Comparison of ENCODE assay signal across 13 mouse cellular contexts in genomic region chr12:45670246-45670873, GRCm38 (mm10).
DNase-seq lines count a peak whose midpoint lies in the region; ATAC-seq lines count a peak whose summit lies in the region.
"Had no signal": no experiment of that assay in that cellular context is flagged by ENCODE, and none has a peak within 500 bp of the region (broad histone marks: within the 10 kb centered on the region; RNA-seq: fewer than 3 reads in every experiment).

No protein-coding gene starts in this region.

- peak; percentile 2 for DNase-seq in right cerebral cortex, postnatal 4 days
- no peak for DNase-seq in right cerebral cortex, postnatal 36 days (ENCODE audit: low spot score in 2 of 2)
- DNase-seq in hindbrain, embryonic 14.5 days (ENCODE audit: low spot score), result peak; percentile 32
- no peak for DNase-seq in cerebellum, adult 9-11 months
- DNase-seq in ovary, postnatal 36 days (ENCODE audit: low spot score), result no peak
- DNase-seq: adrenal gland, adult 8-10 months; gastrocnemius, adult 2 months; lung, adult 2 months; right cerebral cortex, postnatal 25 days had no signal

- 54% methylated on average over 6 of the region's 6 CpGs for WGBS in hindbrain, embryonic 14.5 days
- WGBS in midbrain, embryonic 12.5 days, result 82% methylated on average over 6 of the region's 6 CpGs

- H3K9ac ChIP-seq in hindbrain, embryonic 14.5 days, result peak overlapping the region; percentile 50
- no peak overlapping the region for H3K9ac ChIP-seq in midbrain, embryonic 12.5 days (replicated peaks)
- H3K9ac ChIP-seq: heart, embryonic 15.5 days had no signal

- ATAC-seq in hindbrain, embryonic 14.5 days (ENCODE audit: low FRiP score), result peak; percentile 81
- ATAC-seq in midbrain, embryonic 12.5 days (ENCODE audit: low FRiP score, low read depth), result peak; percentile 60
- ATAC-seq in CD4-positive, CD25-positive, alpha-beta regulatory T cell, adult 4 months, result no peak
- ATAC-seq: intestine, embryonic 16.5 days had no signal

- no peaks in the 10 kb centered on the region for H3K36me3 ChIP-seq in hindbrain, embryonic 14.5 days (replicated peaks; ENCODE audit: control insufficient read depth, insufficient read depth)
- no peaks in the 10 kb centered on the region for H3K36me3 ChIP-seq in midbrain, embryonic 12.5 days
- H3K36me3 ChIP-seq: heart, embryonic 15.5 days had no signal

- no peaks in the 10 kb centered on the region for H3K9me3 ChIP-seq in hindbrain, embryonic 14.5 days (ENCODE audit: control insufficient read depth, low read length)
- H3K9me3 ChIP-seq in midbrain, embryonic 12.5 days, result no peaks in the 10 kb centered on the region
- H3K9me3 ChIP-seq: heart, embryonic 15.5 days had no signal

- peaks cover 25% of the 10 kb centered on the region for H3K4me1 ChIP-seq in hindbrain, embryonic 14.5 days (replicated peaks; ENCODE audit: control insufficient read depth, insufficient read depth, low read length)
- H3K4me1 ChIP-seq in midbrain, embryonic 12.5 days, result peaks cover 16% of the 10 kb centered on the region; the same call in 1 of the 2 replicates
- H3K4me1 ChIP-seq: heart, embryonic 15.5 days had no signal

- H3K27me3 ChIP-seq in hindbrain, embryonic 14.5 days (ENCODE audit: control insufficient read depth, insufficient read depth, low read length), result no peaks in the 10 kb centered on the region
- H3K27me3 ChIP-seq in midbrain, embryonic 12.5 days, result no peaks in the 10 kb centered on the region
- H3K27me3 ChIP-seq: heart, embryonic 15.5 days had no signal

- H3K27ac ChIP-seq in hindbrain, embryonic 14.5 days, result peak overlapping the region; percentile 90
- H3K27ac ChIP-seq in midbrain, embryonic 12.5 days (replicated peaks), result peak overlapping the region; percentile 54; the same call in 1 of the 2 replicates
- H3K27ac ChIP-seq: gastrocnemius, adult 2 months; heart, embryonic 15.5 days had no signal

- H3K4me3 ChIP-seq in hindbrain, embryonic 14.5 days (replicated peaks; ENCODE audit: low read length), result no peak overlapping the region
- no peak overlapping the region for H3K4me3 ChIP-seq in midbrain, embryonic 12.5 days
- H3K4me3 ChIP-seq: gastrocnemius, adult 2 months; heart, embryonic 15.5 days had no signal

- peak overlapping the region; percentile 12 for H3K4me2 ChIP-seq in hindbrain, embryonic 14.5 days (replicated peaks)
- no peak overlapping the region for H3K4me2 ChIP-seq in midbrain, embryonic 12.5 days (replicated peaks)
- H3K4me2 ChIP-seq: heart, embryonic 15.5 days had no signal

Comparison
In these comparisons a context has a peak if more than half of its experiments do, and no peak if none do; other contexts are left out.
1. DNase-seq: peak in right cerebral cortex, postnatal 4 days (single experiment) and hindbrain, embryonic 14.5 days (single experiment); none in right cerebral cortex, postnatal 36 days (0 of 2), cerebellum, adult 9-11 months (single experiment) and ovary, postnatal 36 days (single experiment).